Mouse (Mus musculus) spleen, postnatal 14 days (tissue): Measurements from ENCODE around the gene Icam2.

Source experiments
- DNase-seq, 2 experiments: peaks; one replicate each; pipeline ENCODE4 v3.0.0; 2021 to 2022; ENCODE audit warnings: low spot score in 2 of 2

Gene Icam2

DNA sequence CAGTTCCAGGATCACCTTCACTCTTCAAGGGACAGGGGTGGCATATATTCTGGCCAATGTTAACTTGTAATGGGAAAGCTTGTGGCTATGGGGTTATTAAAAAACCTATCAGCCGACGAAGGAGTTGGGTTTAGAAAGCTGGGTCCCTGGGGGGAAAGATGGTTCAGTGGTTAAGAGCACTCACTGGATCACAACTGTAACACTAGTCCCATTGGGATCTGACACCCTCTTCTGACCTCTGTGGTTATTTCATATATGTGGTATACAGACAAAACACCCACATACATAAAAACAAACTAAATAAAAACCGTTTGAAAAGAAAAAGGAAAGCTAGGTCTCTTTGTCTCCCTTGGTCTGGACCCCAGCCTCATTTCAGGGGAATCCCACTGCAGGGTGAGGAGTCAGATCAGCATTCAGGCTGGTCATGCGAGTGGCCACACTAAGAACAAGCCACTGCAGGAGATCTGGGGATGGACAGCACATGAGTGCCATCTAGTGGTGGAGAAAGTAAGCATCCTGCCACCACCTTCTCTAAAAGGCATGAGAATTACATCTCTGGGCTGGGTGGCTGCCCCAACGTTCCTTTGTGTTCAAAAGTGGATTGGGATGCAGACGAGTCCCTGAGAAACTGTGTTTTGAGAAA, 3.8 kb upstream of the Icam2 start:
- peak; percentile 44 to 64 for DNase-seq

DNA sequence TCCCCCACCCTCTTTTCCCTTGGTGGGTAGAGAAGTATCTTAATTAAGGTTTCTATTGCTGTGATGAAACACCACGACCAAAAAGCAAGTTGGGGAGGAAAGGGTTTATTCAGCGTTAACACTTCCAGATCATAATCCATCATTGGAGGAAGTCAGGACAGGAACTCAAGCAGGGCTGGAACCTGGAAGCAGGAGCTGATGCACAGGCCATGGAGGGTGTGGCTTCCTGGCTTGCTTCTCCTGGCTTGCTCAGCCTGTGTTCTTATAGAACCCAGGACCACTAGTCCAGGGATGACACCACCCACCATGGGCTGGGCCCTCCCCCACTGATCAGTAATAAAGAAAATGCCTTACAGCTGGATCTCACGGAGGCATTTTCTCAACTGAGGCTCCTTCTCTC, 2.9 kb upstream of the Icam2 start:
- no peak for DNase-seq

DNA sequence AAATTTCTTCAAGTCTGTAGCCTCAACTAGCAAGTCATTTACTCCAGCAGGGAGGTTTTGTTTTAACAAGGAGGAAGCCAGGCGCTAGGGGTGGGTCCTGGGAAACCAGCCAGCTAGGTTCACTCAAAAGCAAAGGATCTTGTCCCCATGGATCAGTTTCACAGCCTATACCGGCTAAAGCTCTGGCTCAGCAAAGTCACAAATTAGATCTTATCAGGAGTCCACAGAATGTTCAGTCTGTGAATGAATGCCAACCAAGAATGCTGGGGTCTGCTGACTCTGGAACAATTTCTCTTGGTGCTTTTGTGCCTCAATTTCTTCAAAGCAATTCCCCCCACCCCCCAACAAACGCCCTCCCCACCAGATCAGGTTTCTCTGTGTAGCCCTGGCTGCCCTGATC, 1.7 kb upstream of the Icam2 start:
- DNase-seq = no peak

DNA sequence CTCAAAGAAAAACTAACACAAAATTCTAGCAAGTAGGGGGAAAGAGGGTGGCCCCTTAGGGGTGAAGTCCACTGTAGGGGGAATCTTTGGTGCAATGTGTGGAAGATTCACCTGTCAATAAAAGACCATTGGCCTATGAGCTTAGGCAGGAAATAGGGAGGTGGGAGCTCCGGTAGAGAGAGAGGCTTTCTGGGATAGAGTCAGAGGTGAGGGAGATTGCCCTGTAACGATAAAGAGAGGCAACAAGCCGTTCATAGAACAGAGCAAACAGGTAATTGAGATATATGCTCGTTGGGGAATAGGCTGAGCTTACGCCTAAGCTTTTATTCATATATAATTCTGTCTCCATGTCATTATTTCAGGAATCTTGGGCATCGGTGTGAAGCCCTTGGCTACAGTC, 855 bp downstream of the Icam2 start:
- DNase-seq = no peak

DNA sequence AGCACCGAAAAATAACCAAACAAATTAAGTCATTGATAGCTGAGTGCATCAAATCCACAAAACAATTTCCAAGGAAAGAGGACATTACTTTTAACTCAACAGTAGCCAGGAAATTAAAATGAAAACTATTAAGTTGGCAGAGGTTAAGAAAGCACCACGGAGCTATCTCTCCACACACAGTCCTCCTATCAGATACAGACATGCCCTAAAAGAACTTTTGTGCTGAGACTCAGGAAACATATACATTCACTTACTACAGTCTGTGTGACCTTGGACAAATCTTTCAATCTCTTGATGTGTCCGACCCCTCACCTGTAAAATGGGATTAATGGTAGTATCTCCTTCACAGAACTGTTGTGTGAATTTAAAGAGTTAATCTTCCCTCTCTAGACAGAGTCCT, 1.5 kb downstream of the Icam2 start:
- no peak for DNase-seq

DNA sequence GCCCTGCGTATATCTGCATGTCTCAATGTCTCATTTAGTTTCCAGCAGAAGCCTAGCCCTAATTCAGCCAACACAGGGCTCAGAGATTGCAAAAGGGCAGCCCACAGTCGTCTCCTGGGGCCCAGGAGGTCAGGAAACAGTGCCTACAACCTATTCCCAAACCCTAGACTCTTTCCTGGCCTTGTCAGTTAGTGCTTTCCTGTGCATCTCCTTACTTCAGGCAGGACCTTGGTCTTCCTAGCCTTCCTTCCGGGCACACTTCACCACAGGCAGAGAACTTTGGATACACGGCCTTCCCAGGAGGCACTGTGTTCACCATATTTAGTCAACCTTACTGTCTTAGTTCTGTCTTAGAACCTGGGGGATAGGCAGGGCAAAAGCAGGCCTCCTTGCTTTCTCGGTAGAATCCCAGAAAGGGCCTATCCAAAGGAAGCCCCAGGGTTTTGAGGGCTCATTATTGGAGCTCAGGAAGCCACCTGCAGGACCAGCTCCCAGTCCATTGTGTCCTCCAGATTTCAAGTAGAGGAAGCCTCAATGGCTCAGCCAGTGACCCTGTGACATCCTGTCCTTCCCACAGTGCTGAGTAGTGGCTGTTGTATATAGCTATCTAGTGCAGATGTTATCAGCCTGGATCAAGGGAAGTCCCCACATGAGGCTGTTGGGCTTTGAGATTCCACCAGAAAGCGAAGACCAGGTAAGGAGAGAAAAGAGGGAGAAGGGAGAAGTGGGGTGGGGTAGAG, 4.7 kb downstream of the Icam2 start:
- DNase-seq = no peak

DNA sequence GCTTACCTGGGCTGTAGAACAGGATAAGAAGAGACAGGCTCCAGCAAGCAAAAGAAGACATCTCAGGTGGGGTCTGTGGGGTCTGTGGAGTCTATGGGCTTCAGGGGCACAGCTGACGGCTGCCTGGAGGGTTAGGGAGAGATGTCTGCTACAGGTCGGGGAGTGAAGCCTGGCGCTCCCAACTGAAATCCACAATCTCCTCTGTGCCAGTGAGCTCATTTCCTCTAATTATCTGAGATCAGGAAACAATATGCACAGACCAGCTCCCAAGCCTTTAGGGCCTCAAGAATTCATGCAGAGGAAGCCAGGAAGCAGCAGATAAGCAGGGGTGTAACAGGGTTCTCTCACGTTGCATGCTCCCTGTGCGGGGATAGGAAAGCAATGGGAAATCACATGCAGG, 5.5 kb downstream of the Icam2 start:
- DNase-seq = no peak

DNA sequence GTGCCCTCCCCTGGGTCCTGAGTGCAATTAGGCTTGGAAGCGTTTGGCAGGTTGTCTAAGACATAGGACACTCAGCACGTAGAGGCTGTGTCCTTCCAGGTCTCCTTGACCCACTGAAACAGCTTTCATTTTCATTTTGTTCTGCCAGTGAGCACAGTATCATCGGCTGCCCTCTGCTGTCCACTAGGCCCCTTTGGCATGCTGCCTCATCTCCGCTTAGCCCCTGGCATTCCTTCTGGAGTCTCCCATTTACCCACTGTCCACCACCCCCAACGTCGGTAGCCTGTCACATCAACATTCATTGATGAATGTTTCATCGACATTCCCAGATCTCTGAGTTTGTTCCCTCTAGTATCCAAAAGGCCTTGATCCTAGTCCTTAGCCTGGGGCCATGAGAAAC, 6.0 kb downstream of the Icam2 start:
- DNase-seq = no peak

DNA sequence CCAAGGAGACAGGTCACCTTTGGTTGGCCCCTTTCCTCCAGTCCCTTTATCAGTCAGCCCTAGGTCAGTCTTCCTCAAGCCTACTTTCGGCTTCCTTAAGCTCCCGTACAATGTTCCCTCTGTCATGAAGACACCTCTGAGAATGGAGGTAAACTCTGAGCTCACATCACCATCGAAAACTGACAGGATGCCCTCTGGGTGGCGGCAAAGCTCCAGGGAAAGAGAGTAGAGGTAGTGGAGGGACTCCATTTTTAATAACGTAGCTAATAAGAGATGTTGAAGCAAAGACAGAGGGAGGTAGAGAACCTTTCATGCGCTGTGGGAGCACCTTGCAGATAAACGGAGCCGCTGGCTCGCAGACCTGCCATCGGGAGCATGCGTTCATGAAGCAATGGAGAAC, 6.9 kb downstream of the Icam2 start:
- no peak for DNase-seq

DNA sequence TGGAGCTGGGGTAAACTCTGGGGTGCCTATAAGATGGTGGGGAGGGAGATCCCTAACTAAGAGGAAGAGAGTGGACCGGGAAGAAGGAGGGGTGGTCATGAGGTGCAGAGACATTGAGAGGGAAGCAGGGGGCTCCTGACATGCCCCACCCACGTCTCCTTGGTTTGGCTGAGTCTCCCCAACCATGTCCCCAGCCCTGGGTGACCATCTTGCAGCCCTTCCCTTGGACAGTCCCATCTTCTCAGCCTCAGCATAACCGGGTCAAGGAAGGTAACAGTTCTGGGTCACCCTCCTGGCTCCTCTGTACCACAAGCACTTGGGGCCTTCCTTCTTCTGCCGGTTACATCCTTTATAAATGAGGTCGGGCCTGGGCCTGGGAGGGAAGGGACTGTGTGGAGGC, 12.9 kb downstream of the Icam2 start:
- DNase-seq = no peak

DNA sequence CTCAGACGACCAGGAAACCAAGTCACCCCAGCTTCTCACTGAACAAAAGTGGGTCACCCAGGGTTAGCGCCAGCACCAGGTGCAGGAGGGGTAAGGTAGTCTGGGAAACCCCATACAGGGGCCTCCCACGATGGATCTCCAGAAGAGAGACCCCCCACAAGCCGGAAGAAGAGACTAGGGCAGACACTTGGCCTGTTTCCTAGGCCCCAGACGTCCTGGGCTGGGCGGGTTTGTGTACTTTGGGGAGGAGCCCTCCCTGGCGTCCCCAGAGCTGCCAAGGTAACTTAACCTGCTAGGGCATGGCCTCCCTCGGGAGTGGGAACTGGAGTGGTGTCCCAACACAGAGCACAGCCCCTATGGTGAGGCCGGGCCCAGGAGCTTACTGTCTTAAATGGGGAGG, 13.3 kb downstream of the Icam2 start:
- DNase-seq = no peak

DNA sequence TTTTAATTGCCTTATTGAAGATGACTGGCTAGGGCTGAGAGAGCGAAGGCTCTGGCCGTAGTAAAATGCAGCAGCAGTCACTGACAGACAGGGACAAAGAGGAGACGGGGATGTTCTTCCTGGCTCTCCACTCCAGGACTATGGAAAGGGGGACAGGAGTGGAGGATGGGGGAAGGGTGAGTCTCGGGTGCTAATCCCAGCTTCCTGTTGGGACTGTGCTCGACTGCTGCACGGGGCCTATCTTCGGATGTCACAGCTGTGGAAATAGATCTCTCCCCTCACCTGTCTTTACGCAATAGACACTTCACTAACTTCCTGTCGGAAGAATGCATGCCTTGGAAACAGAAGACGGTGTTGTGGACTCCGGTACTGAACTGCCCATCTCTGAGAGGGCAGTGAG, 13.9 kb downstream of the Icam2 start:
- no peak for DNase-seq

DNA sequence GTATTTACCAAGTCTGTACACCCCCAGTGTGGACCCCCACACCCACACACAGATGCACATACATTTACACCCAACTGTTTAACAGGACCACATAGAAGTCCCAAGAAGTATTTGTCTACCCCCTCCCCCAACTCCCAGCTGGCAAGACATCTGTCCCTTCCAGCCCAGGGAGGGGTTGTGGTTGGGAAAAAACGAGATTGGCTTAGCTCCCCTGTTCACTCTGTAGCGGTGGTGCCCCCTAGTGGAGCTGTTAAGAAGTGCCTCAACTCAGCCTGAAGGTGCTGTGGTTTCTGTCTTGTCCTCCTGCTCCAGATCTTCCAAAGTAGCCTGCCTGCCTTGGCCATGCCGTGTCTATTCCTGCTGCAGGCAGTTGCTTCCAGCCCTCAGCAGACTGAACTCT, 21.6 kb downstream of the Icam2 start:
- peak; percentile 51 to 73 for DNase-seq

DNA sequence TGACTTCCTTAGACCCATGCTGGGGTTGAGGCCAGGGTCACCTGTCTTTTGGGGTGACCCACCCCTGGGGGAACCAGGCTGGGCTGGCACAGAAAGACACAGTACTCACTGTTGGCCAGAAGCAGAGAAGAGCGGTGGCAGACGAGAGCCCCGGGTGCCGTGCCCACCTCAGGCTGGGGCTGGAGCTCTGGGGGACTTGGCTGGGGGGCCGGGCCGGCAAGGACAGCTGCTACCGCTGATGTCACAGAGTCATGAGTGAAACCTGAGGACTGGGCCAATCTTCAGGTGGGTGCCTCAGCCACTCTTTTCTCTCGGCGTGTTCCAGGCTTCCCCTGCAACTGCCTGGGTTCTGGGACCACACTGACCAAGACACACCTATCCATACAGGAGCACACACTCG, 22.5 kb downstream of the Icam2 start, which contains the start of gene Prr29:
Gene Prr29 (plus strand): TSS at position 107 of the 400 bp plus-strand sequence.
- no peak for DNase-seq

DNA sequence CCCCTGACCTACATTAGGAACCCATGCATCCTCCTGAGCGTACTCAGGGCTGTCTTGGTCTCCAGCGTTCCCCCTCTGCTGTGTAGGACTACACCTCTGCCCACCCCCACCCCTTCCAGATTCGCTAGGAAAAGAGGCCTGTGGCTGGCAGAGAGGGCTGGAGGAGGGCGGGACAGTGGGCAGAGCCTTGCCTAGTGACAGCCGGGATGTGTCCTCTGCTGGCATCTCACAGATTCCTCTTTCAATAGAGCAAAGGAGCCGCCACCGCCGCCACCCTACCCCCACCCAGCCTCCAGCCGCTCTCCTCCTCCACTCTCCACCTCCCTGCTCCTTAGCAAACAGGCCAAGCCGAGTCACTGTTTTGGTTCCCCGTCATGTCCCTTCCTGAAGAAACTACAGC, 23.2 kb downstream of the Icam2 start:
- no peak for DNase-seq

DNA sequence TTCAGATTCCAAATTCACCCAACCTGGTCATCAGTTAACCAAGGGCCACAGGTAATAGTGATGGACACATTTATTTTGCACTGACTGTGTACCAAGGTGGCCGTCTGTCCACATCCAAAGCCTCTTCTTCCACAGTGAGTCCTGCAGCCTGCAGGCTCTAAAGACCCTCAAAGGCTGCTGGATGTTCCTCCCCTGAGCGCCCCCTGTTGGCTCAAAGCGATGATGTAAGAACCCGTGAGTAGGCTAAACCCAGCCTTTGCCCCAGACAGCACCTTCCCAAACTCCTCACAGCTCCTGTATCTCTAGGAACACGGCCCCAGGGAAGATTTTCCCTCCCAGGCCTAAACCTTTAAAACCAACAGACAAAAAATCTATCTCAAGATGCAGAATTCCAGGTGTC, 28.5 kb downstream of the Icam2 start:
- no peak for DNase-seq

DNA sequence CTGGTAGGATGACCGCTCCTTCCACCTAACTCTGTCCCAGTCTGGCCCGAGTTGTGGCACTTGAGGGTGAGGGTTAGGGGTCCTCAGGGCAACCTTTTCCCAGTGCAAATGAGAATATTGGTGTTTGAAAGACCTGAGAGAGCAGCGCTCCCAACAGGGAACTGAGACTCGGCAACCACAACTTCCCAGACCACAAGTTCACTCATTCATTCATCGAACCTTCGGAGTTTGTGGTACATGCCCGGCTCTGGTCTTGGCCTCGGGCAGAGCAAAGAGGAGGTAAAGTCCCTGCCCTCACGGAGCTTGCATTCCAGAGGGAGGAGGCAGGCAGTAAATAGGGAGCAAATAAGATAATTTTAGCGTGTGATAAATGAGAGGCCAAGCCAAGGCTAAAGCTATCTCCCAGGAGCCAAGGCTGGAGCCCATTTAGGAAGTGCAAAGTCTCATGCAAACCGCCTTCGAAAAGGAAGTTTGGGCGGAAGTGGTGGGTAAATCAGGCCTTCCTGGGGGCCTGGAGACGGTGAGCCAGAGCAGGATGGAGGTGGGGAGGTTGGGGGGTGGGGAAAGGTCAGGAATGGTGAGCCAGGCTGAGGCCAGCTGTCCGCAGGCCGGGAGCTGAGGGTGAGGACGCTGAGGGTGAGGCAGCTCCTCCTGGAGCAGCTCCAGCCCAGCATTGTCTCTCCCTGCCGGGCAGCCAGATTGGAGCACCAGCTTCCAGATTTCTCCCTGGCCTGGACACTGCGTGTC, 32.3 kb downstream of the Icam2 start:
- no peak for DNase-seq

DNA sequence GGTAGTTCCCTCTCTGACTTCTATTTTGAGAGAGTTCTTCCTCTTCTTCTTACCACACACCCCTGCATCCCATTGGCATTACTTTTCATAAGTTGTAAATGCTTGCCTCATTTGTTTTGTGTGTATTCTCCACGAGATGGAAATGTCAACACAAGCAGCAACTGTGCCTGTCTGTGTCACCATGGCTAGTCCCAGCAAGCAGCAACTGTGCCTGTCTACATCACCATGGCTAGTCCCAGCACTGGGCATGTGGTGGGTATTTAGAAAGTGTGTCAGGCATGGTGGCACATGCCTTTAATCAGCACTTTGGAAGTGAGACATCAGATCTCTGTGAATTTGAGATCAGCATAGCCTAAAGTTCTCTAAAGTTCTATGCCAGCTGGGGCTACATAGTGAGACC, 33.7 kb downstream of the Icam2 start:
- DNase-seq = no peak

DNA sequence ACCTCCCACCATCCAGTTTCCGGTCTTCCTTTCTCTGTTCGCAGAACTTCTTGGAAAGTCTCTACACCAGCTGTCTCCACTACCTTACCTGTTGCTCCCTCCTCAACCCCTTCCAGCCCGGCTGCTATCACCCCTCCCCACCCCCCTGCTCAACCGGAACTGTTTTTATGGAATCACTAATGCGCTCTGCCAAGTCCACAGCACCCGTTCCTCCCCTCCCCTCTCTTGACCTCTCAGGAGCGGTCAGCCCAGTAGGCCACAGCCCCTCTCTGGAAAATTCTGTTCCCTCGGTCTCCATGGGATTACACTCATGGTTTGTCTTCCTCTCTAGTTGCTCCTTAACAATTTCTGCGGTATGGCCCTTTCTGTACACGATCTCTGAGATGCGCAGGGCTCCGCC, 34.7 kb downstream of the Icam2 start, which contains the start of gene Scn4a:
Gene Scn4a (minus strand): TSS at position 101 of the 400 bp plus-strand sequence.
- no peak for DNase-seq

DNA sequence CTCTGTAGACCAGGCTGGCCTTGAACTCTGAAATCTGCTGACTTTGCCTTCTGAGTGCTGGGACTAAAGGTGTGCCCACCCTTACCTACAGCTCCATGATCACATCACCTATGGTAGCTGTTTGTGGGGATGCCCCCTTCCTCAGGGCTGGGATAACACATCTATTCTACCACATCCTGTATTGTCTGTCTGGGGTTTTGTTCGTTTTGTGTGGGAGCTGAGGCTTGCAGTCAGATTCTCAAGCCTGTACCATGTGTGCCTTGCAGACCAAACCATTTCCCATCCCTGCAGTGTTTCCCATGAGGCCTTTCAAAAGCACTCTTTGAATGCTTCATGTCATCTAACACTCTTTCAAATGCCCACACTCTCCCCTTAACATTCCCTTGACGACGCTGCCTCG, 35.9 kb downstream of the Icam2 start:
- DNase-seq = no peak

DNA sequence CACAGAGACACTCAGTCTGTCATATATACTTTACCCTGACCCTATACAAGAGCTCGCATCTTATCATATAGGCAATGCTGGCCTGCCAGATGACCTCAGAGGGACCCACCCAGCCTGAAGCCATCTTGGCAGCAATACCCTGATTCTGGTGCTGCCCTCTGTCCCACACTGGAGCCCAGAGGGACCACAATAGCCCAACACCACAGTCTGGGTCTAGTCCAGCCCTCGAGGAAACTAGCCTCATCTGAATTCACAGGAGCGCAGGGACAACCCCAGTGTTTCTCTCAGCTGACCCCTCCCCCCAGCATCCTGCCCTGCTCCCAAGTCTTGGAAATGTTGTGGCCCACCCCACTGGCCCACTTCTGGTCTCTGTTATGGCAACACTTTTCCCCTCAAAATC, 36.6 kb downstream of the Icam2 start:
- no peak for DNase-seq

DNA sequence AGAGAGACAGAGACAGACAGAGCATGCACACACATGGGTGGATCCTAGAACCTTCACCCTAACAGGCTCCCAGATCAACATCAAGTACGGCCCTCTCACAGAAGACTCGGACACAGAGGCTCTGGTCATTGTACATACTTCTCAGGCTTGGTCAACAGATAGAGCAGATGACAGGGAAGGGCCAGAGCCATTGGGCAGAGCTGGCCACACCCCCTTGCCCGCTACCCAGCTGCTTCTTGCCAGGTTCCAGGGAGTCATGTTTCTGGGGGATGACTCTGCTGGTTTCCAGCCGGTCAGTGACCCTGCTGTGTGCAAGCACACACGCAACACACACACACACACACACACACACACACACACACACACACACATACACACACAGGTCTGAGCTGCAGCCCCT, 37.0 kb downstream of the Icam2 start:
- DNase-seq = no peak

DNA sequence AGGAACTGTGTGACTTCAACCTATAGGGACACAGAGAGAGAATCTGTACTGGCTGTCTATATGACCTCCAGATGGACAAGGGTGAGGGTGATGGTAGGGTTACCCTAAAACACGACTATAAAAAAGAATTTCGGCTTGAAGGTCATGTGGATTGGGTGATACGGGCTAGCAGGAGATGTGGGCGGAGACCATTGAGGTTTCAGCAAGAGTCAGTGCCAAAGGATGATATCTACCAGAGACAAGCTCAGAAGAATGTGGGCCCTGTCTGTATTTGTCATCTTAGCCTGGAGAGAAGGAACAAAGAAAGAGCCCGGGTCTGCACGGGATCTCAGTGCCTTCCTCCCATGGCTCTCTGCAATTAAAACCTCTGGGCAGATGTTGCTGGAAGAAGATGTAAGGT, 38.1 kb downstream of the Icam2 start:
- DNase-seq = no peak
